Mouse (Mus musculus) olfactory bulb, adult 2 months (tissue): ENCODE data around the gene Ppm1h. TPM values are rescaled to one million over a fixed set of nuclear protein-coding genes. Genes with fewer than 3 reads are reported as not detected.
A peak's percentile ranks its signal among the peaks of the same experiment; 100 is the strongest.
"Not testable (repeated sequence)": the region's sequence is repeated elsewhere in the genome, so short reads cannot be mapped to it uniquely, and the experiment has no call there.

Experiments
- H3K27ac ChIP-seq: fragments of 200-500 bp; 2 replicates; pipeline ENCODE4 v1.5.1; 2012; ENCODE audit warnings: low read depth, low read length; ENCODE audit not compliant: insufficient read depth
- H3K4me1 ChIP-seq: fragments of 200-500 bp; 2 replicates; pipeline ENCODE4 v1.6.1; 2012; ENCODE audit warnings: low read length; ENCODE audit not compliant: control insufficient read depth, insufficient read depth
- H3K4me3 ChIP-seq: fragments of 200-500 bp; 2 replicates; pipeline ENCODE4 v1.5.1; 2012; ENCODE audit warnings: mild to moderate bottlenecking, low read depth, low read length, moderate library complexity; ENCODE audit not compliant: insufficient read depth
- CTCF ChIP-seq: fragments of 200-500 bp; IDR thresholded peaks from 2 replicates; pipeline ENCODE4 v1.5.1; 2012; ENCODE audit warnings: low read depth, mild to moderate bottlenecking, low read length, moderate library complexity; ENCODE audit not compliant: insufficient read depth
- POLR2A ChIP-seq: fragments of 200-500 bp; IDR thresholded peaks from 2 replicates; pipeline ENCODE4 v1.6.1; 2012; ENCODE audit warnings: mild to moderate bottlenecking, low read depth, low read length, moderate library complexity; ENCODE audit not compliant: insufficient read depth
- WGBS: fragments of 180-500 bp; shearing (Covaris S2); methylation state at CpG from one replicate; pipeline ENCODE4 v1.1.7; 2018; 5-methylcytosine and 5-hydroxymethylcytosine counted together
- polyA plus RNA-seq: library from polyadenylated mRNA; stranded (reverse); fragments of >200 nt; gene quantifications from 2 replicates; pipeline ENCODE4 v1.2.4, GENCODE M21; 2012; ENCODE audit warnings: low replicate concordance; ENCODE audit not compliant: missing spikeins, insufficient read depth, insufficient read length

The Ppm1h gene
- polyA plus RNA-seq, 1 experiment = not detected

DNA sequence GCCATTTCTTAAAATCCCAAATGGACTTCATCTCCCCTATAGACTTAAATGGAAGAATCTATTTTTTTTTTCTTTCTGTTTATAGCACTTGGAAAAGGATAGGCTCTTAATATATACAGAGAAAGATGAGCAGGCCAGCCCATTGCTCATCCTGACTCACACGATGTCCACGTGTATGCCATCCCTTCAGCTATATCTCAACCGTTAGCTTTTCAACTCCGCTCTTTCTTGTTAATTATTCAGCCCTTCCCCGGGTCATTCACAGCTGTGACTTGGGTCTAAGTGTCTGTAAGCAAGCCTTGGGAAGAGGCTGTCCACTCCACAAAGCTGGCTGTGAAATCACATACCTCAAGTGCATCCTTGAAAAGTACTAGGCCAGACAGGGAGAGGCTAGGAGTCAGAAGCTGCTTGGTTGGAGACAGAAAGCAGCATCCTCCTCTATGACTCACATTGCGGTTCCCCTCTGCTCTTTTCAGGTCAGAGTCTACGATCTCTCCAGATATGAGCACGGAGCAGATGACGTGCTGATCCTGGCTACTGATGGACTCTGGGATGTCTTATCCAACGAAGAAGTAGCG, 241.7 kb downstream of the Ppm1h start:
- 0 out of 2 replicates have a peak, but pooled peaks cover 4% of the 10 kb centered on the region for H3K4me1 ChIP-seq
- H3K27ac ChIP-seq = no peak overlapping the region
- no peak for TF ChIP-seq CTCF
- TF ChIP-seq POLR2A = no peak
- WGBS = 84% methylated on average over 11 of the region's 11 CpGs
- no peak overlapping the region for H3K4me3 ChIP-seq

GRCm38 (mm10) chr10:122922226-122922625, 243.7 kb downstream of the Ppm1h start:
- Histone ChIP-seq H3K27ac (no peak overlapping the region), H3K4me1 (0 out of 2 replicates have a peak, but pooled peaks cover 2% of the 10 kb centered on the region), H3K4me3 (no peak overlapping the region)
- no peak for TF ChIP-seq POLR2A
- TF ChIP-seq CTCF = no peak
- 45% methylated on average over 7 of the region's 7 CpGs for WGBS

GRCm38 (mm10) chr10:122924571-122924970, 246.0 kb downstream of the Ppm1h start:
- not testable (repeated sequence) for H3K27ac ChIP-seq, H3K4me1 ChIP-seq, H3K4me3 ChIP-seq
- WGBS = 86% methylated on average over 5 of the region's 5 CpGs

- H3K27ac ChIP-seq = no peak overlapping the region
- 87% methylated on average over 4 of the region's 4 CpGs for WGBS
- peaks cover 10% of the 10 kb centered on the region for H3K4me1 ChIP-seq
- H3K4me3 ChIP-seq = no peak overlapping the region
- TF ChIP-seq CTCF (no peak), POLR2A (no peak)
Measured at GRCm38 (mm10) chr10:122926275-122926674, 247.7 kb downstream of the Ppm1h start.

GRCm38 (mm10) chr10:122930520-122930919, 252.0 kb downstream of the Ppm1h start:
- no peak for TF ChIP-seq POLR2A
- no peak for TF ChIP-seq CTCF
- Histone ChIP-seq H3K27ac (no peak overlapping the region), H3K4me3 (no peak overlapping the region)

DNA sequence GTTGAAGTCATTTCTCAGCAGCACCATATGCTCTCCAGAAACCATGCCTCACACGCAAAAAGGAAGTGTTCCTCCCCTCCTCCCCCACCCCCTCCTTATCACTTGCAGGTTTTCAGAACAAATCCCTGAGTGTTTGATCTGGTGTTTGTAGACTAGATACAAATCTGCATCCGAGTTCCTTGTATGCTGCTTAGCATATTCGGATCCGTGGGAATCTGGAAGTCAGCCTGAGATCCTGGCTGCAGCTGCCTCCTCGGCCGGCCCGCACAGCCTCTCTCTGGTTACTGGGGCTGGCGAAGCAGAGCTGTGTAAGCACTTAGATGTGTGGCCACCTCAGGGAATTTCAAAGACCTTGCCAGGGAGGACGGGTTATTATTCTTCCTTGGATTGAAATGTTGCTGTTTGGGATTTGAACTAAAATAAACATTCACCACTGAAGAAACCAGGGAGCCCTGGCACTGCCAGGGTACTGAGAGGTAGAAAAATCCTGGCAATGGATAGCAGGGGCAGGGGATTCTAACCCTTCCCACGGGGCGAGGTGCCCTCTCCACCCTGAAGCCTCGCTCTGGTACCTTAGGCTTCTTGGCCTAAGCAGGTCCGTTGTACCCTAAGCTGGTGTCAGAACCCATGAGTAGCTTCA, 252.8 kb downstream of the Ppm1h start:
- no peak overlapping the region for H3K4me3 ChIP-seq
- TF ChIP-seq POLR2A (no peak), CTCF (no peak)
- peak overlapping the region; percentile 19; the same call in 1 of the 2 replicates for H3K27ac ChIP-seq
- H3K4me1 ChIP-seq = peaks cover 25% of the 10 kb centered on the region
- WGBS = 28% methylated on average over 13 of the region's 13 CpGs

More at GRCm38 (mm10) chr10:122930520-122930919, 252.0 kb downstream of the Ppm1h start:
- WGBS = 86% methylated on average over 4 of the region's 4 CpGs
- H3K4me1 ChIP-seq = peaks cover 25% of the 10 kb centered on the region

DNA sequence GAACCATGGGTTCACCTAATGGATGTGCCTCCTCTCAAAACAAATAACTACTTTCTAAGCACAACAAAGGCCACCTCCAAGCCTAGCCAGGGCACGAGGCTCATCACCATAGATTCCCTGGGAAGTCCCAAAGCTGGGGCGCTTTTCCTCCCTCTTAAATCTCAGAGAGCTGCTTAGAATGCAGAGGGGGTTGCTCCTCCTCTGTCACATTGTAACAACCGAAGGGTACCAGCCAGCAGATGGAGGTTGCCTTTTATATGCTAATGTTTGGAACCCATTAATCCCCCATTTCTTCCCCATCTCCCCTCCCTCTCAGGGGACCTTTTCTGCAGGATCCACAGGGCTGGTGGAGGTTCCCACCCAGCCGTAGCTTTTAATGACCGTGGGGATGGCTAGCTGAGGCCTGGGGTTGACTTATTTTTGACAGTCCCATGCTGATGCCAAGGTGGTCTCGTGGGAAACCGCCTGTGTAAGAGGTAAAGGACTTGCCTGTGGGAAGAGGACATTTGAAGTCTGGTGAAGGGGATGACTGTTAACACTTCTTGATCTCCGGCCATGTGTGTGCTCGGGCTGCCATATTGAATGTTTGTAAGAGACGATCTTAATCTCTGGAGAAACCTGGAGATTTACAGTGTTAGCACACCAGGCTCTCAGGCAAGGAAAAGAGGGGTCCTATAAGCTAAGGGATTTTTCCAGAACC, 253.4 kb downstream of the Ppm1h start:
- H3K27ac ChIP-seq = 0 out of 2 replicates have a peak overlapping the region, but pooled peaks have one; percentile 19
- no peak overlapping the region for H3K4me3 ChIP-seq
- TF ChIP-seq CTCF (no peak), POLR2A (no peak)
- peaks cover 25% of the 10 kb centered on the region for H3K4me1 ChIP-seq
- WGBS = 74% methylated on average over 10 of the region's 10 CpGs

GRCm38 (mm10) chr10:122933053-122933838, 254.7 kb downstream of the Ppm1h start:
- TF ChIP-seq POLR2A (no peak), CTCF (no peak)
- Histone ChIP-seq H3K4me3 (no peak overlapping the region), H3K27ac (no peak overlapping the region), H3K4me1 (peaks cover 25% of the 10 kb centered on the region)
- 74% methylated on average over 15 of the region's 15 CpGs for WGBS

DNA sequence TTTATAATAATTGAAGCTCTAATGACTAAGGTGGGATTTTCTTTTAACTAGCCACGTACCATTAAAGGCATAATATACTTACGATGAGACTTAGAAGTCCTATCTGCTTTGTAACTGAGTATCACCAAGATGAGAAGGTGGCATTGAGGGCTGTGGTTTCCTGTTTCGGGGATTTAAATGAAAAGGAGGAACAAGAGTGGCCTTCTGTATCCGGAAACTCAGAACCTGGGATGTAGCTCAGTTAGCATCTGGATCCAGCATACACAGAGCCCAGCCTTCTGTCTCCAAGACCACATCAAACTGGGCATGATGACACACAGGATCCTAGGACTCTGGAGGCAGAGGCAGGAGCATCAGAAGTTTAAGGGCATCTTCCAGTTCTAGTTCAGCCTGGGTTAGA, 256.8 kb downstream of the Ppm1h start:
- H3K4me1 ChIP-seq = peaks cover 21% of the 10 kb centered on the region
- WGBS = no CpG with 5 or more reads among the region's 4 CpGs
- H3K27ac ChIP-seq, H3K4me3 ChIP-seq: not testable (repeated sequence)

DNA sequence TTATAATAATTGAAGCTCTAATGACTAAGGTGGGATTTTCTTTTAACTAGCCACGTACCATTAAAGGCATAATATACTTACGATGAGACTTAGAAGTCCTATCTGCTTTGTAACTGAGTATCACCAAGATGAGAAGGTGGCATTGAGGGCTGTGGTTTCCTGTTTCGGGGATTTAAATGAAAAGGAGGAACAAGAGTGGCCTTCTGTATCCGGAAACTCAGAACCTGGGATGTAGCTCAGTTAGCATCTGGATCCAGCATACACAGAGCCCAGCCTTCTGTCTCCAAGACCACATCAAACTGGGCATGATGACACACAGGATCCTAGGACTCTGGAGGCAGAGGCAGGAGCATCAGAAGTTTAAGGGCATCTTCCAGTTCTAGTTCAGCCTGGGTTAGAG, 258.8 kb downstream of the Ppm1h start:
- H3K4me1 ChIP-seq, H3K27ac ChIP-seq, H3K4me3 ChIP-seq: not testable (repeated sequence)
- no CpG with 5 or more reads among the region's 4 CpGs for WGBS
